Mouse (Mus musculus) 416B (cell line): ENCODE results near the gene Brd7.

Source experiments
- DNase-seq: peaks from one replicate; pipeline ENCODE4 v3.0.0; 2011; ENCODE audit warnings: low read depth

Brd7 gene

GRCm38 (mm10) chr8:88283243-88284115, 78.5 kb downstream of the Brd7 start:
- no peak for DNase-seq

GRCm38 (mm10) chr8:88282684-88283083, 79.3 kb downstream of the Brd7 start:
- peak; percentile 86 for DNase-seq
